Mouse (Mus musculus) cerebellum, adult 11 months (tissue): ENCODE results near the gene Arsb.

Source experiments
- DNase-seq: peaks from one replicate; pipeline ENCODE4 v3.0.0; 2022

Arsb gene

GRCm38 (mm10) chr13:93846831-93847518, 75.5 kb downstream of the Arsb start:
- no peak for DNase-seq

GRCm38 (mm10) chr13:93847614-93848013, 76.2 kb downstream of the Arsb start:
- DNase-seq = no peak

DNA sequence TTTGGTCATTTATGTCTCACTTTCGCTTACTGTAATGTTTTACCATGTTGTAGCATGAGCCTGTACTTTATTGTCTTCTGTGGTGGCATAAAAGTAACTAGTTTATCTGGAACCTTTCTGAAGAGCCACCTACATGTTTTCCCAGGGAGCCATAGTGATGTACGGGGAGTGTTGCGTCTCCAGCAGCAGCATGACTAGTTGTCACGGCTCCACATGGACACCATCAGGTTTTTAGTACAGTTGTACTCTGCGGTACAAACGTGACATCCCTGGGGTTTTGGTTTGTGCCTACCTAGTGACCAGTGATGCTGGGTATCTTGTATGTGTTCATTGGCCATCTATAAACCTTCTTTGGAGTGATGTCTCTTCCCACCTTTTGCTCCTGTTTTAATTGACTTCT, 77.2 kb downstream of the Arsb start:
- DNase-seq = no peak

DNA sequence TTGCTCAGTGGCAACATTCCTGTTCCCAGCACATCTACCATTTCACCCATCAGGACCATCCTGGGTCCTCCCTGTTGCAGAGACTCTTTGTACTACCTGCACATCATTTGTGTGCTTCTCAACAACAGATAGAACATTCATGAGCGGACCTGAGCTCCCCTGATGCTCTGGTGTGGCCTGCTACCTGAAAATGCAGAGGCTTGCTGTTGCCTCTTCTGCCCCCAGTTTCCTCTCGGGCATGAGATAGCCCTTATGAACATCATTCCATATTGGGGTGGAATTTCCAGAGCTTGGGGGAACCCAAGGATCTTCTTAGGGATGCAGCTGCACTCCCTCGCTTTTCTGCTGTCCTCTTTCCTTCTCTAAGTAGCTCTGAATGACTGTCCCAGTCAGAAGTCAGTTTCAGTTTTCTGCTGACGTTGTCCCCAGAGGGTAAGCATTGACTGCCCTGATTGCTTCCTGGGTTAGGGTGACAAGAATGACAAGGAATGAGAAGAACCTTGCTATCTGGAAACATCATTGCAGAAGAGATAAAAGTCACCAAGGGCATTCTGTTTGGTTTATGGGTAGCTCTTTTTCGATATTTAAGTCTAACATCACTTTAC, 78.4 kb downstream of the Arsb start:
- DNase-seq = no peak

GRCm38 (mm10) chr13:93850674-93851073, 79.2 kb downstream of the Arsb start:
- no peak for DNase-seq

DNA sequence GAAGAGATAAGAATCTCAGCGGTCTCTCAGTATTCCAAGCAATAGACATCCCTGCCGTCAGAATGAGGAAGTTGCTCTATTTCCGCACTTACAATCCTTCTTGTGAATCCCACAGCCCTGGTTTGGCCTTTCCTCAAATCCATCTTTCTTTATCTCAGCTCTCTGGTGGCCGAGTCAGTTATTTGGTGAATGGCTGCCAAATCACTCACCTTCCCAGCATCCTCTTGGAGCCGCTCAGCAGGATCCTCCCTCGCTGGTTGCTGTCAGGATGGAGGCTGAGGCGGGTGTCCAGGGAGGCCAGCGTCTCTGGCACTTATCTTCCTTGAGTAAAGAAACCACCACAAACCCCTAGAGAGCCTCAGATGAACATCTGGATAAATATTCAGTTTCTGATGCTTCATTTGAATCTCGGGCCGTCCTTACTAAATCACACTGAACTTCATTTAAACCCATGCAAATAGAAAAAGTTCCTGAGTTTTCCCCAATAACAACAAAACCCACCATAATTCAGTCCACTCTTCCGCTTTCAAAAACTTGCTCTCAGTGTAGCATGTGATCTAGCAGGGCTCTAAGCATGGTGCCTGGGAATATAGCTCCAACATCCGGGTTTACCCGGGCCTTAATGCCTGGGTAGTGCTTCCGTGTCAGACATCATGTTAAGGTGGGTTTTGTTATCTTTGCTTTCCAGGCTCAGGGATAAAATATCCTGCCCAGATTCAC, 81.1 kb downstream of the Arsb start:
- no peak for DNase-seq

DNA sequence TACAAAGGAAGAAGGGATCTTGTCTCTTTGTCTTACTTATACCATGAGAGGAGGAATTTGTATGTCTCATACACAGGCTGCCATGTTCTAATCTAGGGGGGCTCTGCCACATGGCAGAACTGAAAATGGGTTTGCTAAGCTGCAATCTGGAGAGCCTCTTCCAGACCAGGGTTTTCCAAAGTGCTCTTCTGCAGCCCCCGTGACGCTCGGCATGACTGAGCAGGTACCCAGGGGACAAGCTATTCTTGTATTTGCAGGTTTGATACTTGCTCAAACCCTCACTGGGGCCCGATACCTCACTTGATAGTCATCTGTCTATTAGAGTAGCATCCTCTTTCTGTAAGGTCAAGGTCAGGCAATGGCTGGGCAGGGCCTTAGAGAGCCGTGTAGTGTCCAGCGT, 82.3 kb downstream of the Arsb start:
- no peak for DNase-seq

- no peak for DNase-seq
Measured at GRCm38 (mm10) chr13:93854325-93854724, 82.9 kb downstream of the Arsb start.

DNA sequence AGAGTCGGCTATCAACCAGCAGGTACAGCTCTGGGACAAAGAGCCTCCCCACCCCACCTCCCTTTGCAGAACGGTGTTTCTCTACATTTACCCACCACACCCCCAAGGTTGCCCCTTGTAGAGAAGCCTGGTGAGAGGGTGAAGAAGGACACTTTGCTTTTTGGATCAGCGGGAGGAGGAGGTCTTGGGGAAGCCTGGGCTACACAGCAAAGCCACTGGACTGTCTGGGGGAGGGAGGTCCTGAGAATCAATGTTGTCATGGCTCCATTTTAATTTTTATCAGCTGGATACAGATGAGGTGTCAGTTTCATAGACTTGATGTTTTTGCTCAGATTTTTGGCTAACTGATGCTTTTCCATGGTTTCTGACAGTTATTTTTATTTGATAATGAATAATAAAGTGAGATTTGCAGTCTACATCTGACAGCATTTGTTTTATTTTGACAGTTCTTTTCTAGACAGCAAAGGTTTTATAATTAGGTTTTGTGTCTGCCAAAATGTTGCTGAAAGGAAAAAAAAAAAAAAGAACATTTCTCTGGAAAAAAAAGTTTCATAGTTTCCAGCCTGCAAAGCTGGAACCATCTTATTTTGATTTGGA, 83.6 kb downstream of the Arsb start:
- no peak for DNase-seq

GRCm38 (mm10) chr13:93855701-93856183, 84.3 kb downstream of the Arsb start:
- DNase-seq = no peak

GRCm38 (mm10) chr13:93861211-93861610, 89.8 kb downstream of the Arsb start:
- no peak for DNase-seq

GRCm38 (mm10) chr13:93864066-93864740, 92.8 kb downstream of the Arsb start:
- DNase-seq = no peak

- DNase-seq = no peak
Measured at GRCm38 (mm10) chr13:93866638-93867037, 95.2 kb downstream of the Arsb start.

DNA sequence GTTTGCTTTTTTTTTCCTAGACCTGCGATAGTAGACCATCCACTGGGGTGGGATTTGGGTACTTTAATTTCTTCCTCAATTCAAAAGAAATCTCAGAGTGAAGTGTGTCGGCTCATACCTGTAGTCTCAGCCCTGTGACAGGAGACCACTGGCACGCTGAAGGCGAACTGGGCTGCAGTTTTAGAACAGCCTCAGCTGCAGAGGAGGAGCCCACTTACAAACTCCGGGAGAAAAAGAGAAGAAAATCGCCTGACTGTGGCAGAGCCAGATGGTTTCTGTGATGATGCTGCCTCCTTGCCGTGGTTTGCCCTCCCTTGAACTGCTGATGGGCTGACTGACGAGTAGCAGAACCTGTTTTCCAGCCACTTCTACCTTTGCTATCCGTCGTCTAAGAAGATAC, 100.3 kb downstream of the Arsb start:
- DNase-seq = no peak

- DNase-seq = no peak
Measured at GRCm38 (mm10) chr13:93872591-93872990, 101.2 kb downstream of the Arsb start.

DNA sequence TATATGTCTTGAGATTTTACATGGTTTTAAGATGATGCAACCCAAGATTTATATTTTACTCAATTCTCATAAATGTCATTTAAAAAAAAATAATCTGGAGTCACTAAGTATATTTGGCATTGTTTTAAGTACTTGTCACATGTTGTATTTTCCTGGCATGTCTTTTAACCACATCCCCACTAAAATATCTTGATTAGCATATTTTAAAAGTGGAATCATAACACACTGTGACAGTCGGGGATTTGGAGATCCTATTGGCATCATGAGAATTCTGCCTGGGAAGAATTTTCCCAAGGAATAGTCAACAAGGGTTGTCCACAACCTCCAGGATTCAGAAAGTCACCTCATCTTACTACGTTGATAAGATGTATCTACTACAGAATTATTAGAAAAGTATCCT, 106.5 kb downstream of the Arsb start:
- DNase-seq = no peak

- peak; percentile 20 for DNase-seq
Measured at GRCm38 (mm10) chr13:93879426-93879825, 108.0 kb downstream of the Arsb start.

- DNase-seq = no peak
Measured at GRCm38 (mm10) chr13:93882132-93882531, 110.7 kb downstream of the Arsb start.

DNA sequence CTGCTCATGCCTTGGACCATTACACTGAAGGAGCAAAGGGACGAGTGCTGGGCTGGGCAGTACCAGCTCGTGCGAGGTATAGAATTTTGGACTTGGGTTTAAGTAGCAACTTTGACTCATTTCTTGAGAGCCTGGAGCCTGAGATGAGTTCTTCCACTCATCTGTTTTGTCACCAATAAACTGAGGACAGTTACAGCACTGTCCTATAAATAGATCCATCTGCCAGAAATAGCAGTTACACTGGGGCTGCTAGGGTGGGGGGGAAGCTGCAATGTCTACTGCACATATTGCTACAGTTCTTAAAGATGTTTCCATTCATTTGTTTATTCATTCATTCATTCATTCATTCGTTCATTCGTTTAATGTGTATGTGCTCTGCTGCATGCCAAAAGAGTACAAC, 115.6 kb downstream of the Arsb start:
- no peak for DNase-seq

DNA sequence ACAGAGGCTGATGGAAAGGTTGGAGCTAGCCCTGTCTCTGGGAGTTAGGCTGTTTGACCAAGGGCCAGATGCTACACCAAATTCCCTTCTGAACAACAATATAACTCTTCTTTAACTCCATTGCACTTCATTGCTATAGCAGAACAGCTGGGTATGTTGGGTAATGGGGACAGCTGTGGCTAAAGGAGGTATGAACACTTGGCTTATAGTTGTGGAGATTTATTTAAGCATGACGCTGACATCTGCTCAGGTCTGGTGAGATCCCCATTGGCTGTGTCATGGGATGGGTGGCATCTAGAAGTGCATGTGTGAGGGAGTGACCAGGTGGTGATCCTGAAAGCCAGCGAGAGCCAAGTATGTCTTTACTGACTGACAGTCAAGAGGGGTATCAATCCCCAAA, 116.8 kb downstream of the Arsb start:
- DNase-seq = no peak

DNA sequence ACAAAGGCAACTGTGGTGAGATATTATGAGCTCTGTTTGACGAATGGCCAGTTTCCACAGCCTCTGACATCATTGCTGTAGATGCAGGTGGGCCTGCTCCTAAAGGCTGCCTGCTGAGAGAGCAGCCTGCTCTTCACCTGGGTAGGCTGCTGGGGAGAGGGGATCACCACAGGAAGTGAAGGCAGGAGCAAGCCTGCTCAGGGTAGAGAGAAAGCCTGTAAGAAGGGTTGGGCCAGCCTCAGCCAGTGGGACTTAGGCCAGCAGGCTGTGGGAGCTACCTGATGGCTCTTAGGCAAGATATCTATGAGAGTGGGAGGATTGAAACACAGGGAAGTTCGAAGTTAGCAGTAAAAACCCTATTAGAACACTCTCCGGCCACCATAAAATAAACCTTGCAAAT, 117.5 kb downstream of the Arsb start:
- DNase-seq = peak; percentile 13

DNA sequence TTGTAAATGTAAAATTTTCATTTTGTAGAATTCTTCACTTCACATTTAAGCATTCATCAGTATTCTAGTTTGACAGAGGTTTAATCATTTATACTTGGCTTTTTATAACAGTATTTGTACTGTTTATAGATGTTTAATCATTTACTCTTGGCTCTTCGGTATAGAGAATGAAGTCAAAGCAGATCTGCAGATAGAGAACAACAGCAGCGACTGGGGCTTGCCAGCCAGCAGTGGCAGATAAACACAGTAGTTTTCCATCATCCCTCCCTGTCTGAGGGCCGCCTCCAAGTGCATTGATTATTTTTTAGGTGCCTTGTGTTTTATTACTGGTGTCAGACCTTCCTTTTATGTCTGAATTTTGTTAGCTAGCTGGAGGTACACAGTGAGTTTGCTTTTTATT, 118.6 kb downstream of the Arsb start:
- no peak for DNase-seq

- no peak for DNase-seq
Measured at GRCm38 (mm10) chr13:93891276-93891675, 119.8 kb downstream of the Arsb start.
